In the genomic region with DNA sequence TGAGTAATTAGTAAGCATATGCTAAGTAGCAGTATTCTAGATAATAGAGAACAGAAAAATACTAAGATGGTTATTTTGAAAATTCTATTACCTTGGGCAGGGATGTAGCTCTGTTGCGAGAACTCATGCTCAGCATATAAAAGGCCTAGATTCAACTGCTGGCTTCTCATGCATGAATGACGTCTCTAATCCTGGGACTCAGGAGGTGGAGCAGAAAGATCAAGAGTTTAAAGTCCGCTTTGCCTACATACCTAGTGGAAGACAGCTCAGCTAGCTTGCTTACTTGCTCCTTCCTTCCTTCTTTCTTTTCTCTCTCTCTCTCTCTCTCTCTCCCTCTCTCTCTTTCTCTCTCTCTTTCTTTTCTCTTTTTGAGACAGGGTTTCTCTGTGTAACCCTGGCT, we compare ENCODE assay signal across 19 mouse cellular contexts. TPM values are rescaled to one million over a fixed set of nuclear protein-coding genes. Genes with fewer than 3 reads are reported as not detected.
DNase-seq lines count a peak whose midpoint lies in the region; ATAC-seq and TF ChIP-seq lines count a peak whose summit lies in the region.
"Had no signal": no experiment of that assay in that cellular context is flagged by ENCODE, and none has a peak within 500 bp of the region (broad histone marks: within the 10 kb centered on the region; RNA-seq: fewer than 3 reads in every experiment).

No protein-coding gene starts in this region.

- no peak for TF ChIP-seq CTCF in kidney, adult 2 months (conservative IDR thresholded peaks at IDR 0.05; ENCODE audit: insufficient read depth, insufficient read length, low read depth, low read length)
- no peak for TF ChIP-seq CTCF in intestine, postnatal 0 days (IDR thresholded peaks at IDR 0.05; ENCODE audit: low read depth)

- H3K4me1 ChIP-seq in kidney, adult 2 months (ENCODE audit: control insufficient read depth, insufficient read depth, low read length) = peaks cover 3% of the 10 kb centered on the region; the same call in 1 of the 2 replicates
- no peaks in the 10 kb centered on the region for H3K4me1 ChIP-seq in intestine, embryonic 15.5 days (replicated peaks)
- no peaks in the 10 kb centered on the region for H3K4me1 ChIP-seq in intestine, postnatal 0 days (replicated peaks; ENCODE audit: control insufficient read depth, insufficient read depth, low read length)
- no peaks in the 10 kb centered on the region for H3K4me1 ChIP-seq in embryonic facial prominence, embryonic 10.5 days
- H3K4me1 ChIP-seq: forebrain, embryonic 13.5 days; heart, embryonic 12.5 days; hindbrain, embryonic 10.5 days had no signal

- no peaks in the 10 kb centered on the region for H3K27me3 ChIP-seq in kidney, adult 2 months (replicated peaks; ENCODE audit: control insufficient read depth, insufficient read depth, low read length)
- no peaks in the 10 kb centered on the region for H3K27me3 ChIP-seq in intestine, embryonic 15.5 days (replicated peaks)
- no peaks in the 10 kb centered on the region for H3K27me3 ChIP-seq in intestine, postnatal 0 days (replicated peaks; ENCODE audit: control insufficient read depth, insufficient read depth, low read length)
- H3K27me3 ChIP-seq in embryonic facial prominence, embryonic 10.5 days (replicated peaks; ENCODE audit: low read depth, poor library complexity, severe bottlenecking) = no peaks in the 10 kb centered on the region
- H3K27me3 ChIP-seq: CH12.LX; forebrain, embryonic 13.5 days; heart, embryonic 12.5 days; Patski had no signal

- WGBS in kidney, adult 2 months = 59% methylated on average over 3 of the region's 3 CpGs
- WGBS in intestine, embryonic 15.5 days = 86% methylated on average over 3 of the region's 3 CpGs
- WGBS in intestine, postnatal 0 days = 63% methylated on average over 3 of the region's 3 CpGs
- WGBS in embryonic facial prominence, embryonic 10.5 days = 80% methylated on average over 3 of the region's 3 CpGs

- no peak for TF ChIP-seq POLR2A in kidney, adult 2 months (IDR thresholded peaks at IDR 0.05; ENCODE audit: low read depth, low read length)

- no peaks in the 10 kb centered on the region for H3K9me3 ChIP-seq in intestine, embryonic 15.5 days
- H3K9me3 ChIP-seq in intestine, postnatal 0 days (ENCODE audit: control insufficient read depth) = no peaks in the 10 kb centered on the region
- H3K9me3 ChIP-seq in embryonic facial prominence, embryonic 10.5 days = no peaks in the 10 kb centered on the region
- H3K9me3 ChIP-seq: forebrain, embryonic 13.5 days; heart, embryonic 12.5 days; hindbrain, embryonic 10.5 days had no signal

- H3K9ac ChIP-seq in intestine, embryonic 15.5 days = no peak overlapping the region
- no peak overlapping the region for H3K9ac ChIP-seq in intestine, postnatal 0 days (ENCODE audit: low read depth, low read length)
- H3K9ac ChIP-seq: forebrain, embryonic 13.5 days; forebrain, postnatal 0 days; heart, embryonic 12.5 days had no signal

- H3K4me3 ChIP-seq in kidney, adult 2 months (ENCODE audit: insufficient read depth, low read depth, low read length) = no peak overlapping the region
- no peak overlapping the region for H3K4me3 ChIP-seq in intestine, embryonic 15.5 days (replicated peaks)
- H3K4me3 ChIP-seq in intestine, postnatal 0 days (ENCODE audit: low read depth, low read length) = no peak overlapping the region
- no peak overlapping the region for H3K4me3 ChIP-seq in embryonic facial prominence, embryonic 10.5 days
- H3K4me3 ChIP-seq: forebrain, embryonic 13.5 days; heart, embryonic 12.5 days; hindbrain, embryonic 10.5 days had no signal

- peaks cover 5% of the 10 kb centered on the region for H3K36me3 ChIP-seq in kidney, adult 2 months (ENCODE audit: control insufficient read depth, insufficient read depth, low read length)
- peaks cover 6% of the 10 kb centered on the region; the same call in 1 of the 2 replicates for H3K36me3 ChIP-seq in intestine, embryonic 15.5 days
- peaks cover 33% of the 10 kb centered on the region for H3K36me3 ChIP-seq in intestine, postnatal 0 days (ENCODE audit: control insufficient read depth, insufficient read depth)
- H3K36me3 ChIP-seq in embryonic facial prominence, embryonic 10.5 days (replicated peaks) = peaks cover 67% of the 10 kb centered on the region

- DNase-seq in kidney, adult 2 months = peak; percentile 85
- no peak for DNase-seq in kidney, postnatal 10 days
- peak; percentile 50 to 73 for DNase-seq in kidney, postnatal 36 days
- no peak for DNase-seq in gastrocnemius, adult 8-10 months (ENCODE audit: low spot score in 2 of 2)
- DNase-seq in embryonic facial prominence, embryonic 10.5 days (ENCODE audit: low spot score) = no peak
- DNase-seq: adrenal gland, postnatal 14 days; cerebellum, adult 11-12 months; cerebellum, adult 9-10 months; cerebellum, postnatal 25 days; forebrain, postnatal 0 days; gastrocnemius, postnatal 25 days had no signal

- ATAC-seq in intestine, embryonic 15.5 days = 0 out of 2 replicates have a peak, but pooled peaks have one; percentile 53
- ATAC-seq in intestine, postnatal 0 days = peak; percentile 60; the same call in 1 of the 2 replicates
- ATAC-seq: activated CD4-positive, CD25-positive, alpha-beta regulatory T cell, adult 4 months; forebrain, embryonic 13.5 days; forebrain, postnatal 0 days; Patski had no signal

- peak overlapping the region; percentile 89 for H3K27ac ChIP-seq in kidney, adult 2 months (ENCODE audit: insufficient read depth, low read depth, low read length)
- H3K27ac ChIP-seq in intestine, embryonic 15.5 days = no peak overlapping the region
- no peak overlapping the region for H3K27ac ChIP-seq in intestine, postnatal 0 days (ENCODE audit: low read depth, low read length)
- no peak overlapping the region for H3K27ac ChIP-seq in embryonic facial prominence, embryonic 10.5 days (replicated peaks)
- H3K27ac ChIP-seq: forebrain, embryonic 13.5 days; hindbrain, embryonic 10.5 days had no signal

- no peak overlapping the region for H3K4me2 ChIP-seq in intestine, embryonic 15.5 days (replicated peaks)
- H3K4me2 ChIP-seq in intestine, postnatal 0 days (replicated peaks; ENCODE audit: low read depth) = no peak overlapping the region
- H3K4me2 ChIP-seq: forebrain, embryonic 13.5 days; heart, embryonic 12.5 days had no signal

RNA-seq across cellular contexts. Expression of a gene that starts 19.1 kb away (rescaled TPM):
- polyA plus RNA-seq in kidney, adult 2 months (2012; rRNA removed) = 8.9 and 9.9 TPM in 2 replicates
- polyA plus RNA-seq in intestine, embryonic 15.5 days (2015; fragmentation: Nextera tagmentation; extraction: Ambion mirVana) = 35.3 TPM in 2 replicates
- polyA plus RNA-seq in intestine, postnatal 0 days (2015; fragmentation: Nextera tagmentation; extraction: Ambion mirVana) = 23.1 and 26.6 TPM in 2 replicates
- 10 to 100 TPM in 1 of 4 experiments, 1 to 10 TPM in 3; 8.6 to 12.1 (median 9.3) TPM for total RNA-seq in gastrocnemius, adult 8-10 months (2022)
- polyA plus RNA-seq in embryonic facial prominence, embryonic 10.5 days (2016; fragmentation: Nextera tagmentation; extraction: Ambion mirVana) = 23.0 and 24.2 TPM in 2 replicates

Comparison
In these comparisons a context has a peak if more than half of its experiments do, and no peak if none do; other contexts are left out.
1. DNase-seq: peak in kidney, adult 2 months (single experiment) and kidney, postnatal 36 days (2 of 2); none in kidney, postnatal 10 days (single experiment), gastrocnemius, adult 8-10 months (0 of 2) and embryonic facial prominence, embryonic 10.5 days (single experiment).